Mouse (Mus musculus) MEL (cell line): ENCODE measurements around the gene Homer3. TPM values are rescaled to one million over a fixed set of nuclear protein-coding genes. Genes with fewer than 3 reads are reported as not detected.

ENCODE experiments used
- DNase-seq: peaks from one replicate; pipeline ENCODE4 v3.0.0; 2011; ENCODE audit warnings: low read depth, low spot score
- H3K27ac ChIP-seq: 2 replicates; pipeline ENCODE4 v1.5.1; 2012; ENCODE audit warnings: low read depth, mild to moderate bottlenecking, control low read depth, low read length, moderate library complexity; ENCODE audit not compliant: control insufficient read depth
- H3K27me3 ChIP-seq, 2 experiments: fragments of 150-350 bp in 1 of 2; sonication (generic) in 1 of 2; 2 replicates each; pipeline ENCODE4 v1.6.1; 2012; ENCODE audit warnings: low read length in 2 of 2, mild to moderate bottlenecking in 2 of 2, improper control_type of control experiment in 1 of 2, moderate library complexity in 1 of 2; ENCODE audit not compliant: insufficient read depth in 2 of 2, control insufficient read depth in 1 of 2
- H3K36me3 ChIP-seq, 2 experiments: 2 replicates each; pipeline ENCODE4 v1.6.1; 2012 to 2014; ENCODE audit warnings: low read length in 2 of 2, improper control_type of control experiment in 1 of 2, inconsistent platforms in 1 of 2, mild to moderate bottlenecking in 1 of 2; ENCODE audit not compliant: insufficient read depth in 2 of 2, control insufficient read depth in 1 of 2
- H3K4me1 ChIP-seq, 2 experiments: fragments of 150-350 bp in 1 of 2; sonication (generic) in 1 of 2; 2 replicates each; pipeline ENCODE4 v1.6.1; 2012; ENCODE audit warnings: low read length in 2 of 2, improper control_type of control experiment in 1 of 2, mild to moderate bottlenecking in 1 of 2; ENCODE audit not compliant: insufficient read depth in 2 of 2, control insufficient read depth in 1 of 2
- H3K4me3 ChIP-seq, 2 experiments: fragments of 150-350 bp in 1 of 2; sonication (generic) in 1 of 2; 2 replicates each; pipeline ENCODE4 v1.5.1; 2012; ENCODE audit warnings: low read depth in 2 of 2, low read length in 2 of 2, mild to moderate bottlenecking in 2 of 2, moderate library complexity in 2 of 2, control low read depth in 1 of 2, improper control_type of control experiment in 1 of 2; ENCODE audit not compliant: control insufficient read depth in 1 of 2, insufficient read depth in 1 of 2
- H3K79me2 ChIP-seq: 2 replicates; pipeline ENCODE4 v1.6.1; 2012; ENCODE audit warnings: mild to moderate bottlenecking, low read length, moderate library complexity; ENCODE audit not compliant: control insufficient read depth, poor library complexity, insufficient read depth
- H3K9ac ChIP-seq: 2 replicates; pipeline ENCODE4 v1.6.1; 2012; ENCODE audit warnings: low read depth, mild to moderate bottlenecking, control low read depth, low read length, moderate library complexity; ENCODE audit not compliant: control insufficient read depth, poor library complexity, severe bottlenecking
- H3K9me3 ChIP-seq: fragments of 150-350 bp; sonication (generic); replicated peaks from 2 replicates; pipeline ENCODE4 v1.6.1; 2012; ENCODE audit warnings: mild to moderate bottlenecking, low read length, improper control_type of control experiment, moderate library complexity; ENCODE audit not compliant: insufficient read depth
- CHD1 ChIP-seq: IDR thresholded peaks from 2 replicates; pipeline ENCODE4 v1.6.1; 2012; ENCODE audit warnings: low read depth, mild to moderate bottlenecking, inconsistent platforms, low read length, improper control_type of control experiment
- CTCF ChIP-seq, 3 experiments: IDR thresholded peaks in 2 of 3; conservative IDR thresholded peaks in 1 of 3; 2 replicates each; pipeline ENCODE4 v1.5.1; 2011 to 2012; ENCODE audit warnings: low read length in 3 of 3, low read depth in 2 of 3, mild to moderate bottlenecking in 2 of 3, improper control_type of control experiment in 1 of 3, inconsistent platforms in 1 of 3, mixed read lengths in 1 of 3, moderate library complexity in 1 of 3; ENCODE audit not compliant: control insufficient read depth in 1 of 3, insufficient read depth in 1 of 3, poor library complexity in 1 of 3, severe bottlenecking in 1 of 3
- ELF1 ChIP-seq: IDR thresholded peaks from 2 replicates; pipeline ENCODE4 v1.6.1; 2014; ENCODE audit warnings: low read depth, mild to moderate bottlenecking, inconsistent platforms, low read length, improper control_type of control experiment, moderate library complexity
- ETS1 ChIP-seq: IDR thresholded peaks from 2 replicates; pipeline ENCODE4 v1.6.1; 2012; ENCODE audit warnings: low read depth, mild to moderate bottlenecking, inconsistent platforms, low read length, improper control_type of control experiment, moderate library complexity
- GATA1 ChIP-seq: IDR thresholded peaks from 2 replicates; pipeline ENCODE4 v1.6.1; 2011; ENCODE audit warnings: low read depth, low read length, improper control_type of control experiment
- HCFC1 ChIP-seq: IDR thresholded peaks from 2 replicates; pipeline ENCODE4 v1.6.1; 2012; ENCODE audit warnings: low read depth, mild to moderate bottlenecking, inconsistent platforms, low read length, improper control_type of control experiment, moderate library complexity
- MAFK ChIP-seq: IDR thresholded peaks from 2 replicates; pipeline ENCODE4 v1.6.1; 2011; ENCODE audit warnings: low read depth, mild to moderate bottlenecking, low read length, improper control_type of control experiment, borderline replicate concordance
- MAZ ChIP-seq: IDR thresholded peaks from 2 replicates; pipeline ENCODE4 v1.6.1; 2012; ENCODE audit warnings: low read depth, mild to moderate bottlenecking, inconsistent platforms, low read length, improper control_type of control experiment
- MEF2A ChIP-seq: IDR thresholded peaks from 2 replicates; pipeline ENCODE4 v1.6.1; 2014; ENCODE audit warnings: low read depth, mild to moderate bottlenecking, inconsistent platforms, low read length, improper control_type of control experiment; ENCODE audit not compliant: poor library complexity, insufficient replicate concordance, severe bottlenecking; ENCODE audit errors: extremely low read depth
- MYB ChIP-seq: IDR thresholded peaks from 2 replicates; pipeline ENCODE4 v1.6.1; 2011; ENCODE audit warnings: mild to moderate bottlenecking, low read depth, low read length, improper control_type of control experiment
- POLR2A ChIP-seq, 2 experiments: IDR thresholded peaks; 2 replicates each; pipeline ENCODE4 v1.6.1; 2011 to 2012; ENCODE audit warnings: low read length in 2 of 2, mild to moderate bottlenecking in 2 of 2, control low read depth in 1 of 2, improper control_type of control experiment in 1 of 2, low read depth in 1 of 2, moderate library complexity in 1 of 2; ENCODE audit not compliant: control insufficient read depth in 1 of 2, insufficient read depth in 1 of 2, poor library complexity in 1 of 2
- POLR2AphosphoS2 ChIP-seq: IDR thresholded peaks from 2 replicates; pipeline ENCODE4 v1.6.1; 2011; ENCODE audit warnings: low read length, improper control_type of control experiment
- POLR2AphosphoS5 ChIP-seq: IDR thresholded peaks from 2 replicates; pipeline ENCODE4 v1.6.1; 2012; ENCODE audit warnings: low read depth, borderline replicate concordance, mild to moderate bottlenecking, inconsistent platforms, low read length, moderate library complexity, mixed read lengths
- RAD21 ChIP-seq: IDR thresholded peaks from 2 replicates; pipeline ENCODE4 v1.6.1; 2011; ENCODE audit warnings: mild to moderate bottlenecking, low read depth, low read length, improper control_type of control experiment
- SIN3A ChIP-seq: IDR thresholded peaks from 2 replicates; pipeline ENCODE4 v1.6.1; 2012; ENCODE audit warnings: low read length, improper control_type of control experiment, inconsistent platforms
- TAL1 ChIP-seq: IDR thresholded peaks from 2 replicates; pipeline ENCODE4 v1.6.1; 2012; ENCODE audit warnings: mild to moderate bottlenecking, inconsistent platforms, low read length, moderate library complexity, mixed read lengths
- TBP ChIP-seq: IDR thresholded peaks from 2 replicates; pipeline ENCODE4 v1.8.0; 2011; ENCODE audit warnings: low read depth, low read length, improper control_type of control experiment
- USF2 ChIP-seq, 2 experiments: IDR thresholded peaks; 2 replicates each; pipeline ENCODE4 v1.6.1; 2011 to 2012; ENCODE audit warnings: improper control_type of control experiment in 2 of 2, low read length in 2 of 2, borderline replicate concordance in 1 of 2, inconsistent platforms in 1 of 2, low read depth in 1 of 2, mild to moderate bottlenecking in 1 of 2; ENCODE audit not compliant: insufficient read depth in 1 of 2
- ZC3H11A ChIP-seq: IDR thresholded peaks from 2 replicates; pipeline ENCODE4 v1.6.1; 2012; ENCODE audit warnings: low read depth, mild to moderate bottlenecking, inconsistent platforms, low read length, improper control_type of control experiment
- polyA plus RNA-seq, 2 experiments: library from polyadenylated mRNA; stranded (reverse) in 1 of 2; unstranded in 1 of 2; fragments of >175 nt in 1 of 2; fragments of >200 nt in 1 of 2; gene quantifications; 2 replicates each; pipeline versions ENCODE4 v1.2.1 to v1.2.4; 2012; ENCODE audit warnings: low replicate concordance in 2 of 2, low read depth in 1 of 2; ENCODE audit not compliant: insufficient read length in 2 of 2, insufficient read depth in 1 of 2, missing spikeins in 1 of 2
- total RNA-seq: library from RNA; depleted of rRNA; stranded (reverse); fragments of 300-350 nt; gene quantifications from 2 replicates; pipeline ENCODE4 v1.2.3, GENCODE M21; 2012

The Homer3 gene
- total and polyA plus RNA-seq, 3 experiments, result 12.2 to 22.8 TPM; not detected in 1

DNA sequence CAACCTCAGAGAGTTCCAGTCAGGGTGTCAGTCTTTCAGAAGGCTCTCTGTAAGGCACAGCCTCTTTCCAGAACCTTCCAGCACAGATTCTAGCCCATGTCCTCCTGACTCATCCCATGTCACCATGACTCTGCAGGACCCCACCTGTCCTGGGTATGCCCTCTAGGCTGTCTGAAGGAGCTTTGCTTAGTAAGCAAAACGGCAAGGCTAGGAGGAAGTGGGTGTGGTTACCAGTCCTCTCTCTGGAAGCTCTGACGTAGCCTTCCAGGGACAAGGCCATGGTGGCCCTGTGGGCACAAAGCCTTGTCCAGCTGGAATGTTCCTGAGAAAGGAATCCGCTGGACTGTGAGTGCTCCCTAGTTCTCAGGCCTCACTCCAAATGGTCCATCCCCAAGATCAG, 9.7 kb upstream of the Homer3 start:
- H3K79me2 ChIP-seq, result no peaks in the 10 kb centered on the region
- no peaks in the 10 kb centered on the region for H3K27me3 ChIP-seq
- H3K36me3 ChIP-seq, result peaks cover 0 to 3% of the 10 kb centered on the region in 2 experiments; a peak in 2 of 4 replicates
- H3K9ac ChIP-seq, result no peak overlapping the region
- H3K27ac ChIP-seq, result no peak overlapping the region
- DNase-seq, result peak; percentile 69
- TF ChIP-seq MAFK (peak; percentile 92), ETS1 (peak; percentile 49; the same call in 1 of the 2 replicates), ELF1 (peak; percentile 39; the same call in 1 of the 2 replicates), CTCF (IDR thresholded peaks at IDR 0.05 in 2 of 3, conservative IDR thresholded peaks at IDR 0.05 in 1 of 3; ENCODE audit: control insufficient read depth in 1 of 3, insufficient read depth in 1 of 3, low read depth in 2 of 3, low read length in 3 of 3, poor library complexity in 1 of 3, severe bottlenecking in 1 of 3) (no peak), HCFC1 (0 out of 2 replicates have a peak, but pooled peaks have one; percentile 19), SIN3A (0 out of 2 replicates have a peak, but pooled peaks have one; percentile 31), TAL1 (no peak)
- peaks cover 8 to 29% of the 10 kb centered on the region in 2 experiments for H3K4me1 ChIP-seq
- no peaks in the 10 kb centered on the region for H3K9me3 ChIP-seq
- H3K4me3 ChIP-seq, result peak overlapping the region in 1 of 2 experiments; percentile 19; a peak in 1 of 4 replicates

DNA sequence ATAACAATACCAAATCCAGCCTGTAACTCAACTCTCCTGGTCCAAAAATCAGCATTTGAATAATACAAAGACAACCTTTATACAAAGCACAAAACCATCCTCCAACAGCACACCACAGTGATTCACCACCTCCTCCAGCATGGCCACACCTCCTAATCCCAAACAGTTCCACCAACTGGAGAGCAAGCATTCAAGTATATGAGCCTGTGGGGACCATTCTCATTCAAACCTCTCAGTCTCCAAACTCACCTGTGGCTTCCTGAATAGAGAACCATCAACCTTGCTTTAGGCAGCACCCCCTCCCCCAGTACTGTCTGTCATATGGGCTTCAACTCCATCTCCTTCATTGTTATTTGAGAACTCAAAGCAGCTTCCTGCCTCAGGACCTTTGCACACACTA, 8.3 kb upstream of the Homer3 start:
- Histone ChIP-seq H3K36me3 (no peaks in the 10 kb centered on the region; a peak in 1 of 4 replicates), H3K9me3 (no peaks in the 10 kb centered on the region), H3K27ac (no peak overlapping the region), H3K4me1 (peaks cover 7 to 22% of the 10 kb centered on the region in 2 experiments; a peak in 3 of 4 replicates), H3K27me3 (no peaks in the 10 kb centered on the region), H3K79me2 (no peaks in the 10 kb centered on the region), H3K9ac (no peak overlapping the region), H3K4me3 (no peak overlapping the region)
- DNase-seq, result no peak
- TF ChIP-seq ELF1, result no peak
- TF ChIP-seq CHD1, result no peak
- TF ChIP-seq TAL1, result no peak
- TF ChIP-seq RAD21, result no peak
- no peak for TF ChIP-seq CTCF (IDR thresholded peaks at IDR 0.05 in 2 of 3, conservative IDR thresholded peaks at IDR 0.05 in 1 of 3; ENCODE audit: control insufficient read depth in 1 of 3, insufficient read depth in 1 of 3, low read depth in 2 of 3, low read length in 3 of 3, poor library complexity in 1 of 3, severe bottlenecking in 1 of 3)
- no peak for TF ChIP-seq POLR2AphosphoS5
- TF ChIP-seq POLR2A (IDR thresholded peaks at IDR 0.05; ENCODE audit: control insufficient read depth in 1 of 2, insufficient read depth in 1 of 2, low read depth in 1 of 2, low read length in 2 of 2, poor library complexity in 1 of 2), result no peak
- TF ChIP-seq MYB, result no peak
- no peak for TF ChIP-seq MAZ
- no peak for TF ChIP-seq MEF2A
- no peak for TF ChIP-seq POLR2AphosphoS2
- no peak for TF ChIP-seq GATA1
- TF ChIP-seq USF2 (IDR thresholded peaks at IDR 0.05; ENCODE audit: borderline replicate concordance in 1 of 2, insufficient read depth in 1 of 2, low read depth in 1 of 2, low read length in 2 of 2), result no peak
- TF ChIP-seq TBP, result no peak
- TF ChIP-seq ZC3H11A, result no peak
